Mouse (Mus musculus) thymus, postnatal 4 days (tissue): ENCODE measurements around the gene Ttc8.
"Not testable (repeated sequence)": the region's sequence is repeated elsewhere in the genome, so short reads cannot be mapped to it uniquely, and the experiment has no call there.

Source experiments
- DNase-seq: peaks from one replicate; pipeline ENCODE4 v3.0.0; 2021

Ttc8 gene

DNA sequence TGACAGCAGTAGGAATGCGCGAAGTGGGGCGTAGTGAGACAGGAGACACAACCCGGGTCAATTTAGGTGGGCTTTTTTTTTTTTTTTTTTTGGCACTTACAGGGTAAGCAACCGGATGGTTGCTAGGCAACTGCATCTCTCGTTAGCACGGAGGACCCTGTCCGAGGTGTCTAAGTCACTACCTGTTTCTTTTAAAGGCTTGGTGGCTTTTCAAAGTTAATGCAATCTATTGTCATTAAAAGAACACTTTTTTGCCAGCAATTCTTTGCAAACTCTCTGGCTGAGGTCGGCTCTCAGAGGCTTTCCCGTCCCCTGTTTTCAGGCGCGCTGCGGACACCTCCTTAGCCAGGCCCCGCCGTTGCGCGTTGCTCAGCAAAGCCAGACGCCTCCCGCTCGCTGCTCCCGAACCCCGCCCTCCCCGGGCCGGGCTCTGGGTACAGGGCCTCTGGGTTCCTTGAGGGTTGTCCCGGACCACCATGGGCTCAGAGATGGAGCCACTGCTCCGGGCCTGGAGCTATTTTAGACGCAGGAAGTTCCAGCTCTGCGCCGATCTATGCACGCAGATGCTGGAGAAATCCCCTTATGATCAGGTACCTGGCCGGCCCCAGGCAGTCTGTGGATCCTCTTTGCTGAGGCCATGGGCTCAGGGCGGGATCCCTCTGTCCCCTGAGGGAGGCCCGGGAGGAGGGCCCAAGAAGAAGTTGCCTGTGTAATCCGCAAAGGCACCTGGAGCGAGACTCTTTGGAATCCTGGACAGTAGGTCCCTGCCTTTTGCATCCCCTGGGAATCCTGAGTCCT lies at the start of gene Ttc8:
Ttc8 (plus strand) TSS at position 381 of the 798 bp plus-strand sequence.
- peak; percentile 83 for DNase-seq

- no peak for DNase-seq
Measured at GRCm38 (mm10) chr12:98872836-98873235, 47.5 kb upstream of the Ttc8 start.

DNA sequence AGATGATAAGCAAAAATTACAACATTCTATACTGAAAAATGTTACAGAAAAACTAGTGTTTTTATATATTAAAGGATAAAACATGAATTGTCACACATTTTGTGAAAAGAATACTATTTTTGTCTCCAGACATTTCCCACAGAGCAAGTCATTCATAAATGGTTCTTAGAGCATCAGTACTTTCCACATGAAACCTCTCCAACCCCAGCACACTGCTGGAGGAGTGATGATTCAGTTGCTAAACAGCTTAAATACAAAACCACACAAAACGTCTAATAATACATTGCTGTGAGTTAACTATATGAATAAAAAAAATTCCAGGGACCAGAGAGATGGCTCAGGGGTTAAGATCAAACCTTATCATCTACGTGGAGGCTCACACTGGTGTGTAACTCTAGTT lies 45.2 kb upstream of the Ttc8 start:
- no peak for DNase-seq

GRCm38 (mm10) chr12:98878693-98879092 lies 41.7 kb upstream of the Ttc8 start:
- no peak for DNase-seq

GRCm38 (mm10) chr12:98881796-98882195 lies 38.6 kb upstream of the Ttc8 start:
- no peak for DNase-seq

DNA sequence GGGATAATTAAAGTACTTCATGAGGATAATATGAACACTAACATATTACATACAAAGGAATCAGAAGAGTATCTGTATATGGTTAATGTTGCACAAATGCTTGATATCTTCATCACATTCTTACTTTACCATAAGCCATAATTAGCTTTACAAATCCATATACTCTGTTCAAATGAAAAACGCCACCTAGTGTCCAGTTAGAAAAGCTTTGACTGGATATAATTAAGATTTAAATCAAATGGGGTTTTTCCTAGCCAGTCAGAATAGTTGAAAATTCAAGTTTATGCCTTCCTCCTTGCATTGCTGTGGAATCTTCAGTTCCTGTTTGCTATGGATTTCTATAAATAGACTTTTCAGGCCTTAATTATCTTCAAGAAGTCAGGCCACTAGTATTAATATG lies 35.9 kb upstream of the Ttc8 start:
- no peak for DNase-seq

DNA sequence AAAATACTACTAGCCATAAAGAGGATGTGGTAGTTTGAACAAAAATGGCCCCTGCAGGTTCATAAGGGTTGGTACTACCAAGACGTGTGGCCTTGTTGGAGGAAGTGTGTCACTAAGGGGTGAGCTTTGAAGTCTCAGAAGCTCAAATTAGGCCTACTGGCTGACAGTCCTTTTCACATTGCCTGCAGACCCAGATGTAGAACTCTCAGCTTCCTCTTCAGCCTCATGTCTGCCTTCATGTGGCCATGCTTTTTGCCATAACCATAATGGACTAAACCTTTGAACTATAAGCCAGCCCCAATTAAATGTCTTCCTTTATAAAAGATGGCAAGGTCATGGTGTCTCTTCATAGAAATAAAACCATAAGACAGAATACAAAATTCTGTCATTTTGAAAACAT lies 23.6 kb upstream of the Ttc8 start:
- no peak for DNase-seq

GRCm38 (mm10) chr12:98899676-98900075 lies 20.7 kb upstream of the Ttc8 start:
- DNase-seq = no peak

- no peak for DNase-seq
Measured at GRCm38 (mm10) chr12:98900341-98900880, 20.0 kb upstream of the Ttc8 start.

GRCm38 (mm10) chr12:98900881-98901801 lies 19.2 kb upstream of the Ttc8 start, which contains the start of gene Eml5:
Eml5 (minus strand) TSS chr12:98901484.
- DNase-seq = peak; percentile 95

- no peak for DNase-seq
Measured at GRCm38 (mm10) chr12:98905466-98905865, 14.9 kb upstream of the Ttc8 start.

GRCm38 (mm10) chr12:98910096-98910495 lies 10.3 kb upstream of the Ttc8 start:
- DNase-seq = no peak

GRCm38 (mm10) chr12:98931174-98931573 lies 10.8 kb downstream of the Ttc8 start:
- DNase-seq = no peak

DNA sequence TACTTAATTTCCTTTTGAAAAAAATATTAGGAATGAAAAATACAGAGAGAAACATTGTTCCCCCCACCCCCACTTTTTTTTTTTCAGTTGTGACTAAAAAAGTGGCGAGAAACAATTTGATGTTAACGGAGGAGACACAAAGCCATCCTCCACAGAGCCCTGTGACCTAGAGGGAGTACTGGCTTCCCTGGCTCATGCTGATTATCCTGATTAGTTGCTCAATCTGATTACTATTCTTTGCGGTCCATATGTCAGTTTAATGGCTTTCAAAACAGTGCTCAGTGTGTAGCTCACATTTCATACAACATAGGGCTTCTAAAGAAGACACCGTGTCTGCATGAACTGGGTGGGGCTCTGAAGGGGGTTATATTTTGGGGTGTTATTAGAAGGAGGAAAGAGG lies 12.1 kb downstream of the Ttc8 start:
- DNase-seq = no peak

DNA sequence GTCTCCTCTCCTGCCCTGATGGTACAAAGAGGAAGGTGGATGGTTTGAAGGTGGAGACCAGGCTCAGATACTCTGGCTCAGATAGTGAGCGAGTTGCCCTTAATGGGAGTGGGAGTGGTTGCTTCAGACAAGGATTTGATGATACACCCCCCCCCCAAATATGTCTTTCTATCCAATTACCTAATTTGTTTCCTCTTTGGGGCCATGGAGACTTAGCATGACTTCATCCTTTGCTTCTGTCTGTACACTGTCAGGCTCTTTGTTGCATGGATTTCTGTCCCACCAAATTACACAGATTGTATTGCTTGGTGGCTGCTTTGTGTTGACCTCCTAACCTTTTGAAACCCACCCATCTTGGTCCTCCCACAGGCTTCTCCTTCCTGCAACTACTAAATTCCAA lies 12.5 kb downstream of the Ttc8 start:
- DNase-seq = no peak

DNA sequence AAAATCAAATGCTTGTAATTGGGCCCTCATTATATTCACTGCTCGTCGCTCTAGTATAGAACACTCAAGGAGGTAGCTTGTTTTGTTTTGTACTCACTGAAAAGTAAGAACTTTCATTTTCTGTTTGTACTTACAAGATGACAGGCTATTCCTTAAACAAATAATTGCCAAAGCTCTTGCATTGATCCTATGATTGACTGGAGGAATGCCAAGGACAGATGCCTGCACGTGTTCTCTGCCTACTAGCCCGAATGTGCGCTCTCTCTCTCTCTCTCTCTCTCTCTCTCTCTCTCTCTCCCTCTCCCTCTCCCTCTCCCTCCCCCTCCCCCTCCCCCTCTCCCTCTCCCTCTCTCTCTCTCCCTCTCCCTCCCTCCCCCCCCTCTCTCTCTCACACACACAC lies 30.9 kb downstream of the Ttc8 start:
- not testable (repeated sequence) for DNase-seq

DNA sequence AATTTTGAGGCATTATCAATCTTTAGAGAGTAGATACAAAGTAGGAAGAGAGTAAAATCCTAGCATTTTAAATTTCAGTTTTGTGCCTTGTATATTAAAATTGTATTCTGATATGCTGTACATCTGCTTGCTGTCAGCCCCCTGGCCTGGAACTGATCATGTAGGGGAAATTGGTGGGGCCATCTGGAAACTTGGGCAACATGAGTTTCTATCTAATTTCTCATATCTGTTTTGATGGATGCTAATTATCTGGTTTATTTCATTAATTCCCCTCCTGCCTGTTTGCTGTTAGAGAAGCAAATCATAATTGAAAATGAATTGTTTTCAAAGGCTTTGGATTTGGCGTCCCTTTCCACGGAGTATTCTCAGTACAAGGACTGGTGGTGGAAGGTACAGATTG lies 36.6 kb downstream of the Ttc8 start:
- DNase-seq = no peak

DNA sequence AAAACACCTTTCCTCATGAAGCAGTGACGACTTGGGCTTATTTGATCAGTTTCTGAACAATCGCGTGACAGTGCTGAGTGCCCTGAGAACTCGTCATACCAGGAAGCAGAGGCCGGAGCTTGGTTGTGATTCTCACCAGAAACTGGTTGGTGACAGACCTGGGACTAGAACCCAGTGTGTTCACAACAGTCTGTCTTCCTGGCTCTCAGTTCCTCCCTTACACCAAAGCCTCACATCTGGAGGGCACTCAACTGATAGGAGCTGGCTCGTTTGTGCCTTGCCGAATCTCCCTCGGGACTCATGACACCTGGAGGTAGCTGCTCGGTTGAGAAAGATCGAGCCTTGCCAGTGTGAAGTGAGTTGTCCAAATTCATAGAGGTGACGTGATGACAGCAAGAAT lies 37.1 kb downstream of the Ttc8 start:
- DNase-seq = no peak

DNA sequence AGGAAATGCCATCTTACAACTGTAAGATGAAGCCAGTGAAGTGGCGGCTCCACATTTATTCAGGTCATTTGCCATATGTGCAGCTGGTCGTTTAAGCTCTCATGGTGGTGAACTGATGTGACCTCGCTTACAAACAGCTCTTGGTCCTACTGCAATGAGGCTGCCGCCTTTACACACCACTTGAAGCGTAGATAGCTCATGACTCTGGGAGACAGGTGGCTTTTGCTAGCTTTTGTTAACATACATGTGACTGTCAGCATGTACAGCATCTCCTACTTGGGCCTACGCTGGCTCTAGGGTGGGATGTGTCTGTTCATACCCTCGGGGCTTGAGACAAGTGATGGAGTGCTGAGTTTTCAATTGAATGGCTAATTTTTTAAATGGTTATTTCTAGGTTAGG lies 40.6 kb downstream of the Ttc8 start:
- no peak for DNase-seq

- no peak for DNase-seq
Measured at GRCm38 (mm10) chr12:98961415-98961814, 41.0 kb downstream of the Ttc8 start.

DNA sequence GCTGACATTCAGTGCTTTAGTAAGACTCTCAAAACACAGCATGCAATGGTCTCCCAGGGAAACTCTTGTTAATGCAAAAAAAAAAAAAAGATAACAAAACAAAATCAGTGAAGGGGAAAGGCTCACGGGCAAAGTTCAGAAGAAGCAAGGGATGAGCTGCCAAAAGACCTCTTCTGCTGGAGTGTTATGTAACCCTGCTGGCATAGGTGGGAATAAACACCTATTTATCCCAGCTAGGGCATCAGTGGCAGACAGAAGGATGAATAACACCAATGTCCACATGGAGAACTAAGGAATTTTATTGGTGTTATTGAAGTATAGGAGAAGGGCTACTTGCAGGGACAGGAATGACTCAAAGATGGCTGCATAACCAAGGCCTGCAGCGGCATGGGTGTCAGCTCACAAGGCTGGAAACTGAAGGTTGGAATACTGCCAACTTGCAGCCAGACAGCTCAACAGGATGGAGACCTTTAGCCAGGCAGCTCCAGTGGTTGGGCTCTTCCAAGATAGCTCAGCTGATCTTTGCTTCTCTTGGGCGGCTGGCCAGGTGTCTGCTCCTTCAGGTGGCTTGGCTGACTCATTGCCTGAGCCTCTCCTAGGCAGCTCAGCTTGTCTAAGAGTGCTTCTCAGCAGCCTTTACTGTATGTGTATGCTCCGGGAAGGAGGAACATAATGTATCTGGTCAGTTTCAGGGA lies 45.2 kb downstream of the Ttc8 start:
- no peak for DNase-seq

DNA sequence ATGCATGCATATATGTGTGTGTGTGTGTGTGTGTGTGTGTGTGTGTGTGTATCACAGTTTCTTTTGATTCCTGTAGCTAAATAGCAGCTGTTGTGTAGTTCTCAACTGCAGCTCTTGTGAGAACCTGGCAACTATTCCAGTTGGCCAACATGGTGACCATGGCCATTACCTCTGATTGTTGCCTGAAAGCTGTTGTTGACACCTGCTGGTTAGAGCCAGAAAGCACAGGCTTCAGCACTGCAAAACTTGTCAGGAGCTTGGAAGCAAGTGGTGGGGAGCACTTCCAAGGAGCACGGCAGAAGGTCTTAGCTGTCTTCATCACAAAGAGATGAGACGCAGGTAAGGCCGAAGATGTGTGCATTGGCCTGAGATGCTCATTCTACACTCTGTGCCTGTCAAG lies 51.9 kb downstream of the Ttc8 start:
- DNase-seq = no peak

- no peak for DNase-seq
Measured at GRCm38 (mm10) chr12:98973461-98973860, 53.1 kb downstream of the Ttc8 start.
